Mouse (Mus musculus) spleen, postnatal 4 days (tissue): ENCODE data around the gene Plekhg5.
A peak's percentile ranks its signal among the peaks of the same experiment; 100 is the strongest.

Source experiments
- DNase-seq, 2 experiments: peaks; one replicate each; pipeline ENCODE4 v3.0.0; 2022; ENCODE audit warnings: low spot score in 2 of 2

Plekhg5 gene

DNA sequence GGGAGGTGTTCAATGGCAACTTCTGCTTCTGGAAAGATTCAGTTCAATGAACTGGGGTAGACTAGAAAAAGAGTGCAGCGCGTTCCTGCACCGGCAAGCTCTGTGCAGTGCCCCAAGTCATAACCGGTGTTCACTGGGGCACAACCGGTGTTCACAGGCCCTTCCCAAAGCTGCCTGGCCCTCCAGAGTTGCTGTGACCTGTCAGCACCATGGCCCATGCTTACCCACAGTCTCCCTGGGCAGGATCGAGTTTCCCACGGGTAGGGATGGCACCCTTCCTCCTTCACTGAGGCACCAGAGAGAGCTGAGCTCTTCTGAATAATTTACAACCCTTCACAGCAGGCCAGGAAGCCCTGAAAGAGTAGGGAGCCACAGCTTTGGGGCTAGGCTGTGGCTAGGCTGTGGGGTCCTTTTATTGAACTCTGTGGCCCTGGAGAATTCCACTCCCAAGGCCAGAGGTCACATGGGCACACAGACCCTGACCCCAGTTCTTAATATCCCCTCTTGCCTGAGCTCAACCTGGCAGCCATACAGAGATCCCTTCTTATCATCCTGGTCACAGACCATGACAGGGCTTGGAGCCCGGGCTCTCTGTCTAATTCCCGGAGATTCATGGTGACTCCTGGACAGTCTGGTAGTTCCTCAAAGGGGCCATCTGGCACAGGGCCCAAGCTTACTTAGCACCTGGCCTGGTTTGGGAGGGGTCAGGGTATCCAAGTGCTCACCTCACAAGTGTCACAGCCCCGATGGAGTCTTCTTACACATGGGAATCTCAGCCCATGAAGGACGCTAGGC lies 73.9 kb downstream of the Plekhg5 start:
- no peak for DNase-seq

DNA sequence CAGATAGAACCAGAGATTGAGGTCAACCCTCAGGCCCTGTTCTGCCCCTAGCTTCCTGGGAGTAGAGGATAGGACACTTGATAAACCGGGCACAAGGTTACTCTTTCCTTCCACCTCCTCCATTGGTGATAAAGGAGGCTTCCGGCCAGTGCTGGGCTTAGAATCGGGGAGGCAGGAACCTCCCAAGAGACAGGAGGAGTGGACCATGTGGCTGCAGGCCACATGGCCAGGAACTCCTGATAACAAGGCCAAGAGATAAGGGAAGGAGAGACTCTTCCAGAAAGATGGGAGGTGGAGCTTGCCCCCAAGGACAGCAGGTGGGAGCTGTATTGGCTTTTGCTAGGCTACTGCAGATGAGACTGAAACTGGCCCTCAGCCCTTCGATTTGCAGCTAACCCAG lies 78.2 kb downstream of the Plekhg5 start:
- no peak for DNase-seq

DNA sequence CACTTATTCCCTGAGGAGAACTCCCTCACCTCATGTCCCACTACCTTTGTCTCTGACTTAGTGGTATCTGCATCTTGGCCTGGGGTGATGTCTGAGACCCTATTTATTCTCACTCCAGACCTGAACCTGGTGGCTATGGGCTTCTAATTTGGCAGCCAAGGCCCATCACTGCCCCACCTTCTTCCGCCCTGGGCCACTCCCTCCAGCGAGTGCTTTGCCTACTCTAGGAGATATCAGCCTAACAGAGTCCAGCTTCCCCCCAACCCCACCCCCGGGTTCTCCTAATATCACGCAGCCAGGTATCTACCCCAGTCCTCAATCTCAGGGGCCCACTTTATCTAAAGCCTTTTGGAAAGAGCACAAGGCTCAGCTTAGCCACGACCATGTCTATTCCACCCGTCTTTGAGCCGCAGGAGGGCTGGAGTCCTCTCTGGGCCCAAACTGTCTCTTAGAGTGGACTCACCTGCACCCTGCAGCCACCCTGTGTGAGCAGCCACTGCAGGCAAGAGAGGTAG lies 79.2 kb downstream of the Plekhg5 start:
- DNase-seq: no peak

DNA sequence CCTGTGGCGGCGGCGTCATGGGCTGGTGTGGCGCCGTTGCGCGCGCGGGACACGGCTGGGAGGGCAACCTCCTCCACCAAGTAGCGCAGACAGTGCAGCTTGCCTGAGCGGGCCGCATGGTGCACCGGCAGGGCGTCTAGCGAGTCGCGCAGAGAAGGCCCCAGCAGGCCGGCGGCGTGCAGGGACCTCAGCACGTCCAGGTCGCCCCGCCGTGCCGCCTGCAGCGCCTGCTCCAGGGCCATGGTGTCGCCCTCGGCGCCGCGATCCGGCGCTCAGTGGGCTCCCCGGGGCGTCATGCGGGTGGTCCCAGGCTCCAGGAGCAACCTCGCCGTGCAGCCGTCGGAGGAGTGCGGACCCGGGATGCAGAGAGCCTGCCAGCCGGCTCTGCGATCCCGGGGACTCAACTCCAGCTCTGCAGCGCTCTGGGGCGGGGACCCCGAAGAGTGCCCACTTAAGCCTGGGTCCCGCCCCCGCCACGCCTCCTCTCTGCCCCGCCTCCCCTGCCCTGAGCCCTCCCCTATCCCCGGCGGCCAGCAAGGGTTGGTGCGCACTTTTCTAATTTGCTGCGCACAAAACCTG lies 79.8 kb downstream of the Plekhg5 start, which contains the start of gene Espn:
Espn (minus strand) TSS at position 406 of the 579 bp plus-strand sequence.
- peak; percentile 57 to 77 for DNase-seq

DNA sequence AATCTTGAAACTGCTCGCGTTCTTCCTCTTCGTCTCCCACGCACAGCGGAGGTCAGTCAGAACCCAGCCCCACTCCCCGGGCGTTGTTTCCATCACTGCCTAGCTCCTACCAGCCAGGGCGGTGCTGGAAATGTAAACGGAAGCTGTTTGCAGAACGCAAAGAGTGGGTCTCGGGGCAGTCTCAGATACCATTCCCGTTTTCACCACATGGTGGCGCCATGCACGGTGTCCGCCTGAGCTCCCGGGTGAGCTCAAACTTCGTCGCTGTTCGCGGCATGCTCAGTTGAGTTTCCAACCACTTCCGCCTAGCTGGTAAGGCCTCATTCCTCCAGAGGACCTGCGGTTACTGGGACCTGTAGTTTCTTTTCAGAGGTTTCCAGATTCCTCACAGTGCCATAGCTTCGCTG lies 81.5 kb downstream of the Plekhg5 start:
- DNase-seq: peak; percentile 88 to 96

DNA sequence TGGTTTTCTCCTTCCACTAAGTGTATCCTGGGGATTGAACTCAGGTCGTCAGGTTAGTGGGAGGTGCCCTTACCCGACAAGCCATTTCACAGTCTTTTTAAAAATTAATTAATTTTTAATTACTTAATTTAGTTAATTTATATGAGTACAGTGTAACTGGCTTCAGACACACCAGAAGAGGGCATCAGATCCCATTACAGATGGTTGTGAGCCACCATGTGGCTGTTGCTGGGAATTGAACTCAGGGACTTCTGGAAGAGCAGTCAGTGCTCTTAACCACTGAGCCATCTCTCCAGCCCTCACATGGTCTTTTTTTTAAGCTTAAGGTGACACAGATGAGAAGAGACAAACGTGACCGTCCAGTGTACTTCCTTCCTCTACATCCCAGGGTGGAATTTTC lies 82.7 kb downstream of the Plekhg5 start:
- no peak for DNase-seq

DNA sequence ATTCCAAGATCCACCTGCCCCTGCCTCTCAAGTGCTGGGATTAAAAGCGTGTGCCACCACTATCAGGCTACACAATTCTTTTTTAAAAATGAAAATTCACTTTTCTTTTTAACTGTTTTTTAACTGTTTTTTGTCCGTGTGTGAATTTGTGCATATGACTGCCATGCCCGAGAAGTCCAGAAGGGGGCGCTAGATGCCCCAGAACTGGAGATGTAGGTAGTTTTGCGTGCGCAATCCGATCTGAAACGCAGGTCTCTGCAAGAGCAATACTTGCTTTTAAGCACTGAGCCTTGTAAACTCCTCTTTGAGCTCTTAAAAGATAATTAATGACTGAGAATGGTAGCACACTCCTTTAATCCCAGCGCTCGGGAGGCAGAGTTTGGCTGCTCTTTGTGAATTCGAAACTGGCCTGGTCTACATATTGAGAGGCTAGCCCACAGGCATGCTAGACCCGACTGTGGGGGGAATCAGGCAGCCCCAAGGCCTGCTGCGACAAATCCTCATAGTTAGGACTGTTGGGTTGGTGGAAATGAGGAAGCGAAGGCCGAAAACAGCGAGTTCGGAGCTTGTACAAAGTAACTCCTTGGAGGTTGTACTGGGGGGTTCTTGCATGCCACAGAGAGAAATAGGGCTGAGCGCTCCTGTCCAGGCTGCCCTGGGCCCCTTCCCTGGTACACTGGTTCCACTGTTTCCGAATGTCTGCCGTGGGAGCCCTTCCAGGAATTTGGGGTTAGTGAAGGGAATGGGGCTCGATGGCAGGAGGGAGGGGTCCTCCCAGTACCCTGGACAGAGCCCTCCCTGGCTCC lies 85.7 kb downstream of the Plekhg5 start:
- DNase-seq: peak; percentile 58 to 82

DNA sequence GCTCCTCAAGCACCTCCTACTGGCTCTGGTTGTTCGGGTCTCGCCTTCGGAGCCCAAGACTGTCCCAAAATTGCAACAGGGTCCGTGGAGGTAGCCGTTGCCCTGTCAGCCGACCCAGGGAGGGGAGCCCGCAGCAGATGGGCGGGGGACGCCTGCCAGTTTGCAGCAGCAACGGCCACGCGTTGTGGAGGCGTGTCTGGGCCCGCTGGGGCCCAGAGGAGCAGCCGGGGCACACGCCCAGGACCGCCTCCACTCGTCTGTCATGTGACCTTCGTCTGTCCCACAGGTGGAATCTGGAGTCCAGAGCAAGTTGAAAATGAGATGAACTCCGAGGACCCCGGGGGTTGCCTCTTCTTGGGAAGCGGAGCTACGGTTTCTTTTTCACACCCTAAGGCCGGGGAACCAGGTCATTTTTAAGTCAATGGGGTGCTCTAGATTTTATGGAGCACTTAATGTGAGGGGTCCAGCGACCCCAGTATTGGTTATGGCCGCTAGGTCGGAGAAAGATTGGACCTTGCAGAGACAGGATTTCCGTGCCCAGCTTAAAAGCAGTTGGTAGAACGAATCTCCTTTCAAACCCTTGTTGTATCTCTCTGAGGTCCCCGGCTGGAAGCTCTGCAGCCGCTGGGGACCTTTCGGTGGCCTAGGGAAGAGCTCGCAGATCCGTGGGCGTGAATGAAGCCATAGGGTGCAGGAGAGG lies 86.4 kb downstream of the Plekhg5 start, which contains the start of gene Hes2:
Hes2 (plus strand) TSS at position 283 of the 700 bp plus-strand sequence.
- no peak for DNase-seq

DNA sequence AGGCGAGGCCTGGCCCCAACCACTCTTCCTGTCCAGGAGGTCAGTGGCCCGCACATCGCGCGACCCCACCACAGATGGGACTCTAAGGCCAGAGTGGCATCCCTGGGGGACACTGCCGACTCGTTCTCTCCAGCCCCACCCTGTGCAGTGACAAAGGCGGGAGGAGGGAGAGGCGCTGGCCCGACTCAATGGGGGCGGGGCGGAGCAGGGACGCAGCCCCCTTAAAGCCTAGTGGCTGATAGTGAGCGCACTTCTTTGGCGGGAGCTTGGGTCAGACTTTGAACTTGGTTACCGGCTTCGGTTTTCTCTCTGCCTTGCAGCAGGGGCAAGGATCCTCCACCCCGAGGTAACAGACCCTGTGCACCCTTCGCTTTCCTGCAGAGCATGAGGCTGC lies 87.0 kb downstream of the Plekhg5 start:
- no peak for DNase-seq

DNA sequence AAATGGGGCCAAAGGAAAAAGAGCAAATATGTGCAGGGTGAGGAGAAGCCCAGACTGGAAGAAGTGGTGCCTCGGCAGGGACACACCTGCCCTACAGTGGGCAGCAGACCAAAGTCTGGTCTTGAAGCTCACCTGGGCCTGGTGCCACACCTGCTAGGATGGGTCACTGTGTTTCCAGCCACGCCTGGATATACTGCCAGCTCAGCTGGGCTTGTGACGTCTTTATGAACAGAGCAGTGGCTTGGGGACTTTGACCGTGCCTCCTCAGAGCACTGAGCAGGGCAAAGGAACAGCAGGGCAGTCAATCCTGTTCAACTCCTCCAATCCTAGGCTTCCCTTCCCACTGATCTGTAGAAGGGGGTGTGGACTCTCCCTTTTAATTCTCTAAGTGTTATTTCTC lies 88.5 kb downstream of the Plekhg5 start:
- DNase-seq: no peak

DNA sequence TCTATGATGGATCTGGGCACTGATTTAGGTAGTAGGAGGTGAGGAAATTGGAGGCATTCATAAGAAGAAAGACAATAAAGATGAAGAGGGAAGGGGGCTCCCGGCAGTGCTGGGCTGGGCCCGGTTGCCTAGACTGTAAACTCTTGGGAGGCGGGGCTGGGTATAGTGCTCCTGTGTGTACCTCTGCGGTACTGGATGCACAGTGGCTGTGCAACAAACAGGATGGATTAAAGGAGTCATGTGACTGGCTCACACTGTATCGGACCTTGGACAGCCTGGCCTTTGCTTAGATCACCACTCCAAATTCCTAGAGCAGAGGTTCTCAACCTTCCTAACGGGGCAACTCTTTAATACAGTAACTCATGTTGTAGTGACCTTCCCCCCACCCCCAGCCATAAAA lies 89.3 kb downstream of the Plekhg5 start:
- DNase-seq: no peak

DNA sequence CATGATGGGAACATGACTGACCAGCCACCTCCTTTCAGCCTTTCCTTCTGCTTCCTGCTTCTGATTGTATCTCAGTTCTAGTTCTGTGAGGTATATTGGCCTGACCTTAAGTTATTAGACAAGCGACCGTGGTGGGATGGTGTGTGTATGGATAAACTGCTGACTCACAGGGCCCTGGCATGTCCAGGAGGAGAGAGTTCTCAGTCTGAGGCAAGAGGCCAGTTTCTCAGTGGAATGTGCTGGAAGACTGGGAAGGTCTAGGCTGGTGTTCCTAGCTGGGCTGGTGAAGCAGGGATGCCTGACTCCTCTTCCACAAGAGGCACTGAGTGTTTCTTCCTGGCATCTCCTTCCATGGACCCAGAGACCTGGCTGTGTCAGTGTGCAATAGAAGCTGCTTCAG lies 90.5 kb downstream of the Plekhg5 start:
- no peak for DNase-seq
